ENCODE assay signal across 35 mouse cellular contexts in the genomic region with DNA sequence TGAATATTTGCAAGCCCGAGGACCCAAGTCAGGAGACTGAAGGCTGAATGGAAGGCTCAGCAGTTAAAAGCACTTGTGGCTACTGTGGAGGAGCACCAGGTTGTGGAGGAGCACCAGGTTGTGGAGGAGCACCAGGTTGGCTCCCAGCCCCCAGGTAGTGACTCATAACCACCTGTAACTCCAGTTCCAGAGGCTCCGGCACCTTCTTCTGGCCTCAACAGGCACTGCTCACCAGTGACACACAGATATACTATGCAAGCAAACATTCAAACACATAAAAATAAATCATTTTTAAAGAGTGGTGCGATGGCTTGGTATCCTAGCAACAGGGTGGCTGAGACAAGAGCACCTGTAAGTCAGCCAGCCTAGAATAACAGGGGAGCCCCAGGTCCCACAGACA. TPM values are rescaled to one million over a fixed set of nuclear protein-coding genes. Genes with fewer than 3 reads are reported as not detected.
DNase-seq lines count a peak whose midpoint lies in the region; ATAC-seq and TF ChIP-seq lines count a peak whose summit lies in the region.
"Had no signal": no experiment of that assay in that cellular context is flagged by ENCODE, and none has a peak within 500 bp of the region (broad histone marks: within the 10 kb centered on the region; RNA-seq: fewer than 3 reads in every experiment).

No protein-coding gene starts in this region.

- H3K27ac ChIP-seq in kidney, postnatal 0 days = no peak overlapping the region
- 0 out of 2 replicates have a peak overlapping the region, but pooled peaks have one; percentile 7 for H3K27ac ChIP-seq in midbrain, postnatal 0 days (ENCODE audit: low read depth, low read length)
- no peak overlapping the region for H3K27ac ChIP-seq in midbrain, embryonic 11.5 days (ENCODE audit: low read depth, low read length)
- H3K27ac ChIP-seq in heart, adult 2 months = no peak overlapping the region
- H3K27ac ChIP-seq: embryonic facial prominence, embryonic 10.5 days; embryonic facial prominence, embryonic 15.5 days; forebrain, embryonic 12.5 days; hindbrain, embryonic 12.5 days; hindbrain, postnatal 0 days; kidney, embryonic 15.5 days; liver, embryonic 12.5 days; neural tube, embryonic 13.5 days had no signal

- no peaks in the 10 kb centered on the region for H3K27me3 ChIP-seq in kidney, postnatal 0 days (ENCODE audit: insufficient read depth, low read length)
- H3K27me3 ChIP-seq in midbrain, postnatal 0 days (ENCODE audit: insufficient read depth, low read length) = no peaks in the 10 kb centered on the region
- no peaks in the 10 kb centered on the region for H3K27me3 ChIP-seq in midbrain, embryonic 11.5 days (ENCODE audit: control insufficient read depth, insufficient read depth, low read length)
- no peaks in the 10 kb centered on the region for H3K27me3 ChIP-seq in heart, adult 2 months (ENCODE audit: control insufficient read depth, insufficient read depth, low read length)
- H3K27me3 ChIP-seq: CH12.LX; embryonic facial prominence, embryonic 15.5 days; forebrain, embryonic 12.5 days; hindbrain, embryonic 12.5 days; kidney, embryonic 15.5 days; liver, embryonic 12.5 days; megakaryocyte, embryonic 14.5 days; neural tube, embryonic 13.5 days; stomach, embryonic 15.5 days had no signal

- no peak for TF ChIP-seq CTCF in kidney, postnatal 0 days (IDR thresholded peaks at IDR 0.05; ENCODE audit: low read depth)
- TF ChIP-seq CTCF in midbrain, postnatal 0 days (IDR thresholded peaks at IDR 0.05) = no peak
- TF ChIP-seq CTCF in heart, adult 2 months (IDR thresholded peaks at IDR 0.05) = no peak

- no peak for DNase-seq in kidney, postnatal 0 days (ENCODE audit: low spot score)
- no peak for DNase-seq in kidney, adult 9 months
- DNase-seq in midbrain, postnatal 0 days (ENCODE audit: low spot score) = no peak
- DNase-seq in midbrain, embryonic 11.5 days (ENCODE audit: low spot score, missing footprints) = no peak
- DNase-seq in naive thymus-derived CD4-positive, alpha-beta T cell, adult 2 months (ENCODE audit: low read depth) = peak; percentile 38
- DNase-seq in frontal cortex, postnatal 10 days (ENCODE audit: low spot score in 2 of 2) = no peak
- DNase-seq in heart, adult 2 months = no peak
- DNase-seq: adrenal gland, adult 8-10 months; cerebellum, adult 8-10 months; cerebellum, postnatal 25 days; gastrocnemius, postnatal 14 days; heart, adult 11 months; heart, postnatal 36 days; kidney, adult 11 months; layer of hippocampus, postnatal 36 days; left cerebral cortex, postnatal 4 days; liver, postnatal 0 days; lung, postnatal 4 days; midbrain, embryonic 14.5 days; retina, postnatal 1 day; right cerebral cortex, postnatal 14 days; thymus, adult 18-20 months; thymus, postnatal 4 days had no signal

- no peak for TF ChIP-seq POLR2A in heart, adult 2 months (IDR thresholded peaks at IDR 0.05; ENCODE audit: insufficient read depth, low read depth, low read length)

- no peak for TF ChIP-seq EP300 in heart, adult 2 months (IDR thresholded peaks at IDR 0.05; ENCODE audit: insufficient read depth, low read depth, low read length)

- H3K4me3 ChIP-seq in kidney, postnatal 0 days (replicated peaks; ENCODE audit: low read depth, low read length) = no peak overlapping the region
- no peak overlapping the region for H3K4me3 ChIP-seq in midbrain, postnatal 0 days (ENCODE audit: low read depth, low read length)
- no peak overlapping the region for H3K4me3 ChIP-seq in midbrain, embryonic 11.5 days (ENCODE audit: low read depth, low read length)
- H3K4me3 ChIP-seq in heart, adult 2 months = no peak overlapping the region
- H3K4me3 ChIP-seq: embryonic facial prominence, embryonic 10.5 days; embryonic facial prominence, embryonic 15.5 days; forebrain, embryonic 12.5 days; hindbrain, embryonic 12.5 days; kidney, embryonic 15.5 days; liver, embryonic 12.5 days; megakaryocyte, embryonic 14.5 days; neural tube, embryonic 13.5 days; stomach, embryonic 15.5 days had no signal

- intact Hi-C loops in heart, adult 2 months (cut with DNase I) = no loop called here

- H3K36me3 ChIP-seq in kidney, postnatal 0 days (ENCODE audit: insufficient read depth, low read length) = no peaks in the 10 kb centered on the region
- no peaks in the 10 kb centered on the region for H3K36me3 ChIP-seq in midbrain, postnatal 0 days (ENCODE audit: insufficient read depth, low read length)
- no peaks in the 10 kb centered on the region for H3K36me3 ChIP-seq in midbrain, embryonic 11.5 days (ENCODE audit: control insufficient read depth, insufficient read depth, low read length)
- H3K36me3 ChIP-seq in heart, adult 2 months (ENCODE audit: control insufficient read depth, insufficient read depth, low read length) = peaks cover 30% of the 10 kb centered on the region
- H3K36me3 ChIP-seq: embryonic facial prominence, embryonic 15.5 days; liver, embryonic 12.5 days; neural tube, embryonic 13.5 days; stomach, embryonic 15.5 days had no signal

- H3K4me2 ChIP-seq in kidney, postnatal 0 days (ENCODE audit: low read length) = no peak overlapping the region
- H3K4me2 ChIP-seq in midbrain, postnatal 0 days (ENCODE audit: low read depth, low read length, poor library complexity, severe bottlenecking) = no peak overlapping the region
- no peak overlapping the region for H3K4me2 ChIP-seq in midbrain, embryonic 11.5 days
- H3K4me2 ChIP-seq: embryonic facial prominence, embryonic 15.5 days; forebrain, embryonic 12.5 days; heart, embryonic 11.5 days; hindbrain, embryonic 12.5 days; kidney, embryonic 15.5 days; liver, embryonic 12.5 days; neural tube, embryonic 13.5 days; stomach, embryonic 15.5 days had no signal

- no peaks in the 10 kb centered on the region for H3K9me3 ChIP-seq in kidney, postnatal 0 days (replicated peaks; ENCODE audit: low read length)
- H3K9me3 ChIP-seq in midbrain, postnatal 0 days (ENCODE audit: low read length) = no peaks in the 10 kb centered on the region
- no peaks in the 10 kb centered on the region for H3K9me3 ChIP-seq in midbrain, embryonic 11.5 days (ENCODE audit: control insufficient read depth, low read length)
- H3K9me3 ChIP-seq: embryonic facial prominence, embryonic 10.5 days; embryonic facial prominence, embryonic 15.5 days; forebrain, embryonic 12.5 days; hindbrain, embryonic 12.5 days; kidney, embryonic 15.5 days; liver, embryonic 12.5 days; megakaryocyte, embryonic 14.5 days; neural tube, embryonic 13.5 days; stomach, embryonic 15.5 days had no signal

- no peak overlapping the region for H3K9ac ChIP-seq in kidney, postnatal 0 days (ENCODE audit: low read depth, low read length)
- no peak overlapping the region for H3K9ac ChIP-seq in midbrain, postnatal 0 days (replicated peaks; ENCODE audit: low read length, poor library complexity, severe bottlenecking)
- H3K9ac ChIP-seq in midbrain, embryonic 11.5 days (ENCODE audit: low read length) = no peak overlapping the region
- H3K9ac ChIP-seq in heart, adult 2 months (ENCODE audit: low read depth, low read length) = no peak overlapping the region
- H3K9ac ChIP-seq: embryonic facial prominence, embryonic 15.5 days; forebrain, embryonic 12.5 days; hindbrain, embryonic 12.5 days; kidney, embryonic 15.5 days; liver, embryonic 12.5 days; liver, postnatal 0 days; neural tube, embryonic 13.5 days; stomach, embryonic 15.5 days had no signal

- peak; percentile 22; the same call in 1 of the 2 replicates for ATAC-seq in kidney, postnatal 0 days (replicated peaks; ENCODE audit: low FRiP score, low read depth)
- no peak for ATAC-seq in midbrain, postnatal 0 days (ENCODE audit: low FRiP score)
- ATAC-seq in midbrain, embryonic 11.5 days (ENCODE audit: low FRiP score) = no peak
- ATAC-seq: hindbrain, postnatal 0 days; liver, embryonic 12.5 days; liver, postnatal 0 days had no signal

- peaks cover 20% of the 10 kb centered on the region for H3K79me2 ChIP-seq in heart, adult 2 months (replicated peaks; ENCODE audit: control insufficient read depth, insufficient read depth, low read length)

- WGBS in kidney, postnatal 0 days = 48% methylated on average over 3 of the region's 3 CpGs
- WGBS in midbrain, postnatal 0 days = 66% methylated on average over 3 of the region's 3 CpGs
- 88% methylated on average over 3 of the region's 3 CpGs for WGBS in midbrain, embryonic 11.5 days
- WGBS in heart, adult 2 months = 76% methylated on average over 3 of the region's 3 CpGs

- peaks cover 41% of the 10 kb centered on the region for H3K4me1 ChIP-seq in kidney, postnatal 0 days (replicated peaks; ENCODE audit: insufficient read depth, low read length)
- H3K4me1 ChIP-seq in midbrain, postnatal 0 days (ENCODE audit: insufficient read depth, low read length) = peaks cover 6% of the 10 kb centered on the region
- peaks cover 45% of the 10 kb centered on the region for H3K4me1 ChIP-seq in midbrain, embryonic 11.5 days (ENCODE audit: control insufficient read depth, insufficient read depth, low read length)
- H3K4me1 ChIP-seq in heart, adult 2 months (ENCODE audit: control insufficient read depth, insufficient read depth, low read length) = peaks cover 28% of the 10 kb centered on the region

RNA-seq across cellular contexts. Expression of a gene that starts 58.3 kb away (rescaled TPM):
- 97.2 and 99.7 TPM in 2 replicates for polyA plus RNA-seq in kidney, postnatal 0 days (2015; fragmentation: Nextera tagmentation; extraction: Ambion mirVana)
- total RNA-seq in midbrain, postnatal 0 days (2014; rRNA removed) = 43.7 and 58.5 TPM in 2 replicates
- 36.0 and 40.7 TPM in 2 replicates for polyA plus RNA-seq in midbrain, postnatal 0 days (2015; fragmentation: Nextera tagmentation; extraction: Ambion mirVana)
- polyA plus RNA-seq in midbrain, embryonic 11.5 days (2014; fragmentation: Nextera tagmentation; extraction: Ambion mirVana) = 48.6 and 54.8 TPM in 2 replicates
- total RNA-seq in heart, adult 2 months (2021) = 10 to 100 TPM; 23.5 to 24.7 TPM
- 22.3 and 24.2 TPM in 2 replicates for polyA plus RNA-seq in heart, adult 2 months (2012; rRNA removed)
